Mouse (Mus musculus): ENCODE measurements around the gene Ahctf1.
"Not testable (repeated sequence)": the region's sequence is repeated elsewhere in the genome, so short reads cannot be mapped to it uniquely, and the experiment has no call there.

Ahctf1 gene

DNA sequence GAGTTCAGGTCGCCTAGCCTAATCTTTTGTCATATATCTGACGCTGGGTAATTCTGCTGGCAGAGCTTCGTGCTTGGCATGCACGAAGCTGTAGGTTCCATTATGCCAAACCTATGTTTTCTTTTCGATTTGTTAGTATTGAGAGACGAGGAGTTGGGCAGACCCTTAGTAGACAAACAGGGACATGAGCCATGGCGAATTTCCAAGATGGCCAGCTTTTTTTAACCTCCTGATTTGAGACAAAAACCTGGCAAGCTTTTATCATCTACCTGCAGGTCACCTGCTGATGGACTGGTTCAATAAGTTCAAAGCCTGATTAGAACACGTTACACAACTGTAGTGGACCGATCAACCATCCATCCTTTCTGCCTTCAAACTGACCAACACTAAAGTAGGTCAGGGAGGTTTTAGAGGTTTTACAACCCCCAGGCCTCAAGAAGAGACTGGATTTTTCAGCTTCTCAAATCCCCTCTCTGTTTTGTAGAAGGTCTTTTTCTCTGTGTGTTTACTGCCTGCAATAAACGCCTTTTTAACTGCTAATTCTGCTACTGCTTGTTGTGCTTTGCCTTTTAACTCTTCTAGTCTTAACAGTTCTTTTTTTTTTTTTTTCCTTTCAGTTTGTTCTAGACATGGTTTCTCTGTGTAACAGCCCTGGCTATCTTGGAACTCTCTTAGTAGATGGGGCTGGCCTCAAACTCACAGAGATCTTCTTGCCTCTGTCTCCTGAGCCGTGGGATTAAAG, 831 bp upstream of the Ahctf1 start:
- no peak for ATAC-seq (ENCODE audit: low TSS enrichment)

GRCm38 (mm10) chr1:179802610-179803512, 619 bp downstream of the Ahctf1 start, which contains the start of gene Gm10518:
Gene Gm10518, plus strand, starts transcription at chr1:179803376.
- ATAC-seq (ENCODE audit: low TSS enrichment) = peak; percentile 42

DNA sequence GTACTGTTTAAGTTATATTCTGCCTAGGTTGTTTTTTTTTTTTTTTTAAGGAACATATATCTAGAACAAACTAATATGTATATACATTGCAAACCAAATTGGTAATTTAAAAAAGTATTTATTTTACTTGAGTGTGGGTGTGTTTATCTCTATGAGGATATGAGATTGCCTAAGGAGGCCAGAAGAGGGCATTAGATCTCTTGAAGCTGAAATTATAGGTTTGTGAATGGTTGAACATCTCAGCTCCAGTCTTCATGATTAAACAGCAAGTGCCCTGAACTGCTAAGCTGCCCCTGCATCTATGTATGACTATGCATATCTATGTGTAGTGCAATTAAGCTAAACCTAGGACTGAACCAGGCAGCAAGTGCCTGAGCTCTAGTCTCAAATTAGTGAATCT, 4.7 kb downstream of the Ahctf1 start:
- no peak for ATAC-seq (ENCODE audit: low TSS enrichment)

GRCm38 (mm10) chr1:179787281-179787680, 16.2 kb downstream of the Ahctf1 start:
- no peak for ATAC-seq (ENCODE audit: low TSS enrichment)

- ATAC-seq (ENCODE audit: low TSS enrichment) = no peak
Measured at GRCm38 (mm10) chr1:179785502-179785901, 18.0 kb downstream of the Ahctf1 start.

DNA sequence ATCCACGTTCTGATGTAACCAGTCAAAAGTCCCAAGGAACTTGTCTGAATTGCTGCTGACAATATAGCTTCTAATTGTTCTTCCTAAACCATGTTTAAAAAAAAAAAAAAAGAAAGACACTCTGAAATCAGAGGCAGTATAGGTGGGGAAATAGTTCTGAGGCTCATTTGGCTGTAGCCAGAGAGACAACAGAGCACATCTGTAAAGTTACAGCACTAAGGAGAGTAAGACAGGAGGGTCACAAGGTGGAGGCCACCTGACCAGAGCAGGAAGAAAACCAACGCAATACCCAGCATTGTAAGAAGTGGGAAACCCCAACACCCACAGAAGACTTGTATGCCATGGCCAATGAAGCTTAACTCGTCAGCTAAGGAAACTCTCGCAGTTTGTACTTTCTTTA, 19.4 kb downstream of the Ahctf1 start:
- ATAC-seq (ENCODE audit: low TSS enrichment) = no peak

GRCm38 (mm10) chr1:179776831-179777230, 26.6 kb downstream of the Ahctf1 start:
- ATAC-seq (ENCODE audit: low TSS enrichment) = no peak

DNA sequence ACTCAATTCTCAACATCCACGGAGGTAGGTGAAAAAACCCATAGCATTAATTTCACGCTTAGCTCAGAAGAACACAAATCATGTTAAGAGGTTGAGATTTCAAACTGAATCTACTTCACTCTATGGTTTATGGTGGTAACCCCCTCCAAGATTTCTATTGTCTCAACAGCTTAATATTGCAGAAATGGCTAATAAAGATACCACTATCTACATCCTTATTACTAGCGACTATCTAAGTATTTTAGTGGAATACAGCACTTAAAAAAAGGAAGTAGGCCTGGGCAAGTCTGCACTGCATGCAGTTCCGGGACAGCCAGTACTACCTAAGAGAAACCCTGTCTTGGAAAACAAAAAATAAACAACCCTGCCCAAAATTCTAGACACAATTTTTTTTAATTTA, 42.9 kb downstream of the Ahctf1 start:
- no peak for ATAC-seq (ENCODE audit: low TSS enrichment)

- ATAC-seq (ENCODE audit: low TSS enrichment) = no peak
Measured at GRCm38 (mm10) chr1:179760086-179760485, 43.4 kb downstream of the Ahctf1 start.

GRCm38 (mm10) chr1:179756477-179756876, 47.0 kb downstream of the Ahctf1 start:
- no peak for ATAC-seq (ENCODE audit: low TSS enrichment)

- no peak for ATAC-seq (ENCODE audit: low TSS enrichment)
Measured at GRCm38 (mm10) chr1:179753006-179753405, 50.5 kb downstream of the Ahctf1 start.

DNA sequence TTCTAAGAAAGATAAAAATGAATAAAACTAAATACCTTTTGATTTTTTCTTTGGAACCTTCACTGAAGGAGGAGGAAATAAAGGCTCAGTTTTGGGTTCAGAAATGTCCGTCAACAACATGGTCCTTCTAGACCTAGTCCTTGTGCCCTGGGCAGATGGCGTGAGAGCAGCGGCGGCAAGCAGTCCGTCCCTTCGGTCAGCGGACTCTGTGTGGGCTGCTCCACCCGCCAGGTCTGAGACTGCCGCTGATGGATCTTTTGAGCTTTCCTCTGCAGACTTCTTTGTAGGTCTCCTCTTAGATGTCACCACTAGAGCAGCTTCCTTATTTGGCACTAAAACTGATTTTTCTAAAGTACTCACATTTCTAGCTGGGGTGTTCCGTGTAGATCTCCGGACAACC, 51.2 kb downstream of the Ahctf1 start:
- no peak for ATAC-seq (ENCODE audit: low TSS enrichment)

DNA sequence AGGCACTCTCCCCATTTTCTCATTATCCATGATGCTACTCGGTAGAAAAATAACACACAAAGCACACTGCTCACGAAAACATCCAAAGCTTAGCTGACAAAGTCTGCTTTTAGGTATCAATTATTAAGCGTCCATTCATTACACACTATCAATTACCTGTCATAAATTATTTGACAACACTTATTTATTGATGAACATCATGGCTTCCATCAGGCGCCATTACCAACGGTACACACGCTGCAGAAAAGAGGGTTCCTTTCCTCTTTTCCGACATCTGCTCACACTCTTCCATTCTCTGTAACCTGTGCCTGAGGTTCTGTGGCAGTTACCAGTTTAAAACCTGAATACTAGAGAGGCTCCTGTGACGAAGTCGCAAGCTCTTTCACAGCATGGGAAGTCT, 58.3 kb downstream of the Ahctf1 start, which contains the start of gene Kif28:
Gene Kif28 (minus strand): TSS at position 101 of the 400 bp plus-strand sequence.
- ATAC-seq (ENCODE audit: low TSS enrichment) = no peak

DNA sequence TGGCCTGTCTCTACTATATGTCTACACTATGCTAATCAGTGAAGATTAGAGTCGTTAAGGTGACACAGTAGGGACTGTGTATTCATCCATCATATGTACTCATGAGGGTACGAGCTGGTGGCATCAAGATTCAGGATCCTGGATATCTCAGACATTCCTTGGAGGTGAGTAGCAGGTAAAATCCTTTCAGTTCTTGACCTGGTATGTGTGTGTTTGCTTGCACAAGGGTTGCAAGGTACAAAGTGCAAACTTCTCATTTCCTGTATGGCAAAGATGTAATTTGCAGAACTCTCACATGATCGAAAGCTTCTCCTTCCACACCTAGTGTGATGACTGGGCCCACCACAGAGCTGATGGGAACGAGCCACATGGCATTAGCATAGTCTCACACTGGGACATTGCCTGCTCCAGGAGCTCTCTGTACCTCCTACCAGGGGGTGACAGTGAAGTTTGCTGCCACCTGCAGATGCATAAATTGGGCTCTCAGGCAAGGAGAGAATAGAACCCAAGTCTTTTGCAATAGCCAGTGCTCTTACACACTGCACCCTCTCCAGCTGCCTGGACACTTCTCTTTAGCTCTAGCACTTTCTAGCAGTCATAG, 59.8 kb downstream of the Ahctf1 start:
- no peak for ATAC-seq (ENCODE audit: low TSS enrichment)

DNA sequence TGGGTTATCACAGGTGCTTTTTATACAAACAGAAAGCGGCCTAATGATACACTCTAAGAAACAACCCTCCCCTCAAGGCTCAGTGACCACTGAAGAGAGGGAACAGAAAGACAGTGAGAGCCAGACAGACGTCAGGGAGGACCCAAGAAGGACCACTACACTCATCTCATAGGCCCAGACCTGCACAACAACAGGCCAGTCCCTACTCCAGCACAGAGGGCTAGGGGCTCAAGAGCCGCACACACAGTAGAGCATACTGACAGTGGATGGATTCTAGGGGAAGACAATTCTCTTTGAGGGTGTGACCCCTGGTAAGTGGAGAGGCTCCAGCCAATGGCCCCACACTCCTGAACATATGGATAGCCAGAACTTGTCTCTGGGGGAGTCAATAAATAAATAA, 67.0 kb downstream of the Ahctf1 start:
- no peak for ATAC-seq (ENCODE audit: low TSS enrichment)

GRCm38 (mm10) chr1:179734500-179735474, 68.7 kb downstream of the Ahctf1 start:
- no peak for ATAC-seq (ENCODE audit: low TSS enrichment)

DNA sequence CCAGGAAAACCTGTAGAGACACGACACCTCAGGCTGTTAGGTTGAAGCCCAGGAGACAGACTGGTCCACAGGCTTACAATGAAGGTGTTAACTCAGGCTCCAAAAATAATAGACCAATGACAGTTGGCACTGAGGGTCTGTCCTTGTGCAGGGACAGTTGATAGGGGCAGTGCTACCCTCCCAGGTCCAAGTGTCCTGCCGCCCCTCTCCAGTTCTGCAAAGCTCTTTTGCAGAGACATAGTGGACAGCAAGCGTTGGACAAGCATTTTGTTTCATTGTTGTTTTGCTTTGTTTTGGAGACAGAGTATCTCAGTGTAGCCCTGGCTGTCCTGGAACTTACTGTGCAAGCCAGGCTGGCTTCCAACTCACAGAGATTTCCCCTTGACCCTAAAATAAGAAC, 72.1 kb downstream of the Ahctf1 start:
- no peak for ATAC-seq (ENCODE audit: low TSS enrichment)

DNA sequence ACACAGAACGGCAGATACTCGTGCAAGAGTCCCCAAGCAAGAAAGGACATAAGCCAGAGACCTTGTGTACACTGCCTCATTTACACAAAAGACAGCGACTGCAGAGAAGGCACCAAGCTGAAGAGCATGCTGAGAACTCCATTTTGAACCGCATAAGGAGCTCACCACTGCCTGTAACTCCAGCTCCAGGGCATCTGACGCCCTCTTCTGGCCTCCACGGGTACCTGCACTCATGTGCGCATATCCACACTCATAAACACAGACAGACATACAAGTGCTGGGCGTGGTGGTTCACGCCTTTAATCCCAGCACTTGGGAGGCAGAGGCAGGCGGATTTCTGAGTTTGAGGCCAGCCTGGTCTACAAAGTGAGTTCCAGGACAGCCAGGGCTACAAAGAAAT, 74.8 kb downstream of the Ahctf1 start:
- ATAC-seq (ENCODE audit: low TSS enrichment) = no peak

- no peak for ATAC-seq (ENCODE audit: low TSS enrichment)
Measured at GRCm38 (mm10) chr1:179722811-179723469, 80.5 kb downstream of the Ahctf1 start.

DNA sequence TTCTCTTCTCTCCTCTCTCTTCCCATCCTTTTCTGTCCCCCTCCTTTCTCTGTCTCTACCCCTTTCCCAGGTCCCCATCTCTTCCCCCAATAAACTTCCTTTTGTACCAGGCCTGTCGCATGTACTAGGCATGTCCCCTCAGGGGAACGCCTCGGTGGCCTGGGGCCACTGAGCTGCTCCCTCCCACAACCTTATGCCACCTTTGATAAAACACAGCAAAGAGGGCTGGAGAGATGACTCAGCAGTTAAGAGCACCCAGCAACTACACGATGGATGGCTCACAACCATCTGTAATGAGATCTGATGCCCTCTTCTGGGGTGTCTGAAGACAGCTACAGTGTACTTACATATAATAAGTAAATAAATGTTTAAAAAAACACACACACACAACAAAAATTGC, 87.7 kb downstream of the Ahctf1 start:
- ATAC-seq (ENCODE audit: low TSS enrichment) = no peak

GRCm38 (mm10) chr1:179715289-179715688, 88.2 kb downstream of the Ahctf1 start:
- not testable (repeated sequence) for ATAC-seq (ENCODE audit: low TSS enrichment)

All from frontal cortex, adult (tissue).